Mouse (Mus musculus) bone marrow, adult 2 months (tissue): ENCODE measurements around the gene Sipa1l2.

ENCODE experiments used
- CTCF ChIP-seq: fragments of 200-500 bp; IDR thresholded peaks from 2 replicates; pipeline ENCODE4 v1.5.1; 2011; ENCODE audit warnings: low read length, control low read depth; ENCODE audit not compliant: control insufficient read depth, insufficient read depth
- POLR2A ChIP-seq: fragments of 200-500 bp; IDR thresholded peaks from 2 replicates; pipeline ENCODE4 v1.6.1; 2011; ENCODE audit warnings: low read depth, mild to moderate bottlenecking, control low read depth, low read length, borderline replicate concordance; ENCODE audit not compliant: control insufficient read depth

DNA sequence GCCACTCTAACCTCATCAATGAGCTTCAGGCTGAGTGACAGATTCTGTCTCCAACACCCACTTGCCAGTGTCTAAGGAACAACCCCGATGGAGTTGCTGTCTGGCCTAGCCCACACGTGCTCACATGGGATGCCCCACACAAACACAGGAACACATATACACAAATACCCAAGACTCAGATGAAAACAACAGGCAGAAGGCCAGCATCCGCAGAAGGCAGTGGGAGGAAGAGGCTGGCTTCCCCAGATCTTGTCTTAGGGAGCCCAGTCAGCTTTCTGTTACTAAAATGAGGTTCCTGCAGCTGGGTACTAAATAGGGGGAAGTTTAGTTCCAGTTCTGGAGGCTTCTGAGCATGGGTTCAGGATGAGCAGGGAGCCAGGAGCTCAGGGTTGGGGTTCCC is 66.8 kb downstream of the Sipa1l2 start:
- no peak for TF ChIP-seq CTCF
- no peak for TF ChIP-seq POLR2A
